Mouse (Mus musculus): ENCODE measurements around the gene Bcl11b. TPM values are rescaled to one million over a fixed set of nuclear protein-coding genes. Genes with fewer than 3 reads are reported as not detected.
A peak's percentile ranks its signal among the peaks of the same experiment; 100 is the strongest.

Bcl11b gene
- polyA plus RNA-seq, 1 experiment from 2014 or later = 33.7 TPM

DNA sequence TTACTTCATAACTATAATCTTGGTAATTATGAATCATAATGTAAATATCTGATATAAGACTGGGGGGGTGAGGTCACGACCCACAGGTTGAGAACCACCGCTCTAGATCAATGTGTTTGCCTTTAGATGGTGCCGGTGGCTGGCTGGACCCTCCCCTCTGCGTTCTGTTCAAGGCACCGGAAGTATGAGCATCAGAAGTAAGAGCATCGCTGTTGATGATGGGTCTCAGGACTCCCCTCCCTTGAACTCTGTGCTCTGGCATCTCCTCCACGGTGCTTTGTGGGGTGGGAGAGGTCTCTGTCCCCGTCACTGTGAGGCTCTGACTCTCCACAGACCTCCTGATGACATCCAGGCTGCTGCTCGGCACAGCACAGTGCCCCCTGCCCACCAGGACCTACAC lies 62.6 kb downstream of the Bcl11b start:
- Histone ChIP-seq H3K27ac (no peak overlapping the region), H3K4me2 (no peak overlapping the region), H3K27me3 (replicated peaks) (no peaks in the 10 kb centered on the region), H3K4me3 (no peak overlapping the region), H3K9me3 (no peaks in the 10 kb centered on the region), H3K9ac (no peak overlapping the region), H3K36me3 (replicated peaks) (no peaks in the 10 kb centered on the region), H3K4me1 (peaks cover 19% of the 10 kb centered on the region)
- no peak for ATAC-seq (replicated peaks)
- 92% methylated on average over 9 of the region's 9 CpGs for WGBS

DNA sequence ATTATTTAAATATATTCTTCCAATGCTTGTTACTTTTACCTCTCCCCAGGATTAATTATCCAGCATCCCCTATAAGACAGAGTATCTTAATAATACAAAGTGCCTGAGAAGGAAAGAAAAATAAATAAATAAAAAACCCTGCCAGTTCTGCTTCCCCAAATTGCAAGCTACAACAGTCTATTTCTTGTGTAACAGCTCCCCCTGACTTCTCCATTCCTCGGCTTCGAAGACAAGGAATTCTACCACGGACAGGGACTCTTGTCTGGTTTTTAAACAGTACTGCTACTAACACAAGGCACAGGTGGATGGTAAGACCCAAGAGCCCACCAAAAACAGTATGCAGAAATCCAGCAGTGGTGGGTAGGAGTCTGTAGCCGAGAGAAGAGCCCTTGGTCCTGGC lies 64.2 kb downstream of the Bcl11b start:
- Histone ChIP-seq H3K27me3 (replicated peaks) (no peaks in the 10 kb centered on the region), H3K4me2 (no peak overlapping the region), H3K36me3 (replicated peaks) (no peaks in the 10 kb centered on the region), H3K9me3 (no peaks in the 10 kb centered on the region), H3K9ac (no peak overlapping the region), H3K27ac (no peak overlapping the region), H3K4me3 (no peak overlapping the region), H3K4me1 (peaks cover 35% of the 10 kb centered on the region)
- 63% methylated on average over 4 of the region's 4 CpGs for WGBS
- no peak for ATAC-seq (replicated peaks)

DNA sequence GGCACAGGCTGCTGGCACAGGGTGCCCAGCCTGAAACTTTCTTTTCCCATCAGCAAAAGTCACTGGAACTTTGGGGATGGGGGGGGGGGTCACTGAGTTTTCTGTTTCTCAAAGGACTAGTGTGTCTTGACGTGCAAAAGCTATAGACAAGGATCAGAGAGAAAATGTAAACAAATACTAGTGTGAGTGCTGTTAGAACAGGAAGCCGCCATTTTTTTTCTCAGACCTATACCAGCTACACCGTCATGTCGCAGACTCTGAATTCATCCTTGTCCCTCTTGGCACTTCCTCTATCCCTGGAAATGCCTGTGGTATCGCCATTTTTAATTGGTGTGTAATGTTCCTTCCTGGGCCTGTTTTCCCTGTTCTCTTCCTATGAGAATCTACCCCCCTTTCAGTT lies 66.4 kb downstream of the Bcl11b start:
- Histone ChIP-seq H3K4me2 (no peak overlapping the region), H3K27me3 (replicated peaks) (no peaks in the 10 kb centered on the region), H3K4me1 (peaks cover 46% of the 10 kb centered on the region), H3K9ac (no peak overlapping the region), H3K27ac (no peak overlapping the region), H3K36me3 (replicated peaks) (no peaks in the 10 kb centered on the region), H3K9me3 (no peaks in the 10 kb centered on the region), H3K4me3 (no peak overlapping the region)
- 87% methylated on average over 5 of the region's 5 CpGs for WGBS
- no peak for ATAC-seq (replicated peaks)

DNA sequence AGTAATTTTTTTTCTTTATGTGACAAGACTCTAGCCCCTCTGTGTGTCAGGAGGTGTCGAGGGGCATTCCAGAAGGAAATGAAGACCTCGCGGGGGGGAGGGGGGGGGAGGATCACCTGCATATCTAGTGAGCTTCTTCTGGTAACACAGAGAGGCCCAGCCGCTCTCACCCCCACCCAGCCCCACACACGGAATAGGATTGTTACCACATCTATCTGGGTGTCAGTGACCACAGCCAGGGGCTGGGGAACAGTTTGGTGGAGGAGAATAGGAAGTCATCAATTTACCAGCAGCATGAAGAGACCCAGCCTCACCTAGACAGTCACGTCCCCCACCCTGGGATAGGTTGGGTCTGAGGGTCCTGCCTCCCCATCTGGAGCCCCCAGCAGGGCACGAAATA lies 67.0 kb downstream of the Bcl11b start:
- Histone ChIP-seq H3K9me3 (no peaks in the 10 kb centered on the region), H3K9ac (no peak overlapping the region), H3K4me2 (no peak overlapping the region), H3K27me3 (replicated peaks) (no peaks in the 10 kb centered on the region), H3K4me3 (no peak overlapping the region), H3K36me3 (replicated peaks) (no peaks in the 10 kb centered on the region), H3K27ac (no peak overlapping the region), H3K4me1 (peaks cover 51% of the 10 kb centered on the region)
- no peak for ATAC-seq (replicated peaks)
- 88% methylated on average over 7 of the region's 7 CpGs for WGBS

DNA sequence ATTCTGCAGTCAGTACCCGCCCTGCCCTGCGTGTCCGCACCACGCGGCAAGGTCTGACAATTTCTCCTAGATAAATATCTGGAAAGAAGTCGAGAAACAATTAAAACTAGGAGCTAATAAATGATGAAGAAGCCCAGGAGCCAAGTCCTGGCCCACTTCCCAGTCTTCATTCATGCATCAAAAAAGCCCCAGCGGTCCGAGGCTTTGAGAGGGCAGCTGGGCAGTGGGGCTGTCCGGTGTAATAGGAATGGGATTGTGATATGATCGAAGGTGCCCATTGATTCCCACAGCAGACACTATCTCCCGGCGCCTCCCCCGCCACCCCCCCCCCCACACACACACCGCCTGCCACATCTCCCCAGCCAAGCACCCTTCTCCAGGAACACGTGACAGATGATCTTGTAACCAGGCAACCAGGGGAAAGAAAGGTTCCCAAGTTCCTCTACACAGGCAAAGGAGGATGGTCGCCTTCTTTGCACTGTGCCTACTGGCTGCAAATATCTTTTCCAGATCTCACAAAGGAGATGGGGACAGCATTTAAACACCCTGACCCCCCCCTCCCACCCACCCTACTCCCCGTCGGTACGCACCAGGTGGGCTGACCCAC lies 68.5 kb downstream of the Bcl11b start:
- Histone ChIP-seq H3K36me3 (replicated peaks) (no peaks in the 10 kb centered on the region), H3K4me3 (no peak overlapping the region), H3K9ac (no peak overlapping the region), H3K27me3 (replicated peaks) (no peaks in the 10 kb centered on the region), H3K27ac (peak overlapping the region; percentile 16), H3K4me2 (peak overlapping the region; percentile 37), H3K4me1 (peaks cover 66% of the 10 kb centered on the region), H3K9me3 (no peaks in the 10 kb centered on the region)
- WGBS = 39% methylated on average over 19 of the region's 19 CpGs
- ATAC-seq (replicated peaks) = peak; percentile 59

DNA sequence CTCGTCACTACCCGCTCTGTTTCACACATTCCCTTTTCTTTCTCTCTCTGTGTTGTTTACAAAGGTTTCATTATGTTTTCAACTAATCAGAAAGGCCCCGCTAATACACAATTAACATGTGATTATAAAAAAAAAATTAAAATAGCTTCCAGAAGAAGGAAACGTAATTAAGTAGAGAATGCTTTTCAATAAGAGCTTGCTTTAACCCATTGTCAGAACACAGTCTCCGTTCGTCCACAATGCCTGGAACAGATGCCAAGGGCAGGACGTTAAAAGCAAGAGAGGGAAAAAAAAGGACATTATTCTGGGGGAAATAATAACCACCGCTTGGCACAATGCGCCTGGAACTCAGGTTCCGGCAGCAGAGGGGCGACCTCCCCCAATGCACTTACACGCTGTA lies 71.3 kb downstream of the Bcl11b start:
- no peak for ATAC-seq (replicated peaks)
- Histone ChIP-seq H3K4me3 (no peak overlapping the region), H3K36me3 (replicated peaks) (no peaks in the 10 kb centered on the region), H3K27ac (no peak overlapping the region; the same call in 1 of the 2 replicates), H3K27me3 (replicated peaks) (no peaks in the 10 kb centered on the region), H3K4me2 (no peak overlapping the region), H3K9me3 (no peaks in the 10 kb centered on the region), H3K4me1 (peaks cover 83% of the 10 kb centered on the region), H3K9ac (no peak overlapping the region)
- WGBS = 31% methylated on average over 12 of the region's 12 CpGs

DNA sequence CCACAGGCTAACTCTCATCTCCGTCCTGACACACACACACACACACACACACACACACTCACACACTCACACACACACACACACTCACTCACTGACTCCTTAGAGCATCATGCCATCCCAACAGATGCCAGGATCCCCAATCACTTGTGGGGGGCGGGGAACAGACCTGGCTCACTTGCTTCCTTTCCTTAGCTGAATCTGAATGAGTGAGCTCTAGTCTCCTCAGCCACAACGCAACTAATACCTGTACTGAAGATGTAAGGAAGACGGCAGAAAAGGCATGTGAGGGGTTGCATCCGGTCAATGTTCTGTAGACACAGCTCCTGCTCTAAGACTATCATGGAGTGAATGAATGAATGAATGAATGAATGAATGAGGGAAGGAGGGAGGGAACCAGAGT lies 71.9 kb downstream of the Bcl11b start:
- Histone ChIP-seq H3K4me2 (peak overlapping the region; percentile 23), H3K9ac (no peak overlapping the region)

DNA sequence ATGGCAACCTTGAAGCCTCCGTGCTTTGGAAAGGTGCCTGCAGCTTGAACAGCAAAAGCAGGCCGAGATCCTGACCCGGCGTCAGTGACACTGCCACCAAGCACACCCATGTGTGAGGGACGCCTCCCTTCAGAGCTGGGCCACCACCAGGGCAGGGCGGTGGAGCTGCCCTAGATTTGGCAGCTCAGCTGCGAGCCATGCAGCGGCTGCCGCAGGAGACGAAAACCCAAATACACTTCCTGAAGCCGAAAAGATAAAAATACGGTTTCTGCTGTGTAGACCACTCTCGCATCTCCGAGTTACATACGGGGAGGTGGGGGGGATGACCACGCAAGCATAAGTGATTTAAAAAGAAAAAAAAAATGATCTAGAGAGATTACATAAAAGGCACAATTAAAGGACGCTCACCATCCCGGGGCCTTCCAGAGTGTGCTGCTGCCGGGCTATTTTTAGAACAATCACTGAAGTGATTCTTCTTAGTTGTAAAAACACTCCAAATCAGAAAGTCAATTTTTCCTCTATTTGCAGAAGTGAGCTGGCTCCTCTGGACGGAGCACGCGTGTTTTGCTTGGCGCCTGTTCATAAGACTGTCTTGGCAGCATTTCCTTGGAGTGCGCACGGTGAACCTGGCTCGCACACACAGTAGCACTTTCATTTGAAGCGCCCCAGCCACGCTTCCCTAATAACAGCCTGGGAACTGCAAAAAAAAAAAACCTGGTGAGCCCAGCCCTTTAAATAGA lies 72.6 kb downstream of the Bcl11b start:
- Histone ChIP-seq H3K27me3 (replicated peaks) (no peaks in the 10 kb centered on the region), H3K4me3 (no peak overlapping the region), H3K36me3 (replicated peaks) (no peaks in the 10 kb centered on the region), H3K9ac (no peak overlapping the region), H3K27ac (peak overlapping the region; percentile 53), H3K9me3 (no peaks in the 10 kb centered on the region), H3K4me2 (peak overlapping the region; percentile 23), H3K4me1 (peaks cover 76% of the 10 kb centered on the region)
- no peak for ATAC-seq (replicated peaks)
- 46% methylated on average over 28 of the region's 28 CpGs for WGBS

More for the DNA sequence above, 71.9 kb downstream of the Bcl11b start:
- peak overlapping the region; percentile 53; the same call in 1 of the 2 replicates for H3K27ac ChIP-seq
- no peaks in the 10 kb centered on the region for H3K9me3 ChIP-seq
- ATAC-seq (replicated peaks) = no peak
- peaks cover 80% of the 10 kb centered on the region for H3K4me1 ChIP-seq
- H3K27me3 ChIP-seq (replicated peaks) = no peaks in the 10 kb centered on the region
- H3K4me3 ChIP-seq = no peak overlapping the region
- no peaks in the 10 kb centered on the region for H3K36me3 ChIP-seq (replicated peaks)
- 81% methylated on average over 5 of the region's 5 CpGs for WGBS

DNA sequence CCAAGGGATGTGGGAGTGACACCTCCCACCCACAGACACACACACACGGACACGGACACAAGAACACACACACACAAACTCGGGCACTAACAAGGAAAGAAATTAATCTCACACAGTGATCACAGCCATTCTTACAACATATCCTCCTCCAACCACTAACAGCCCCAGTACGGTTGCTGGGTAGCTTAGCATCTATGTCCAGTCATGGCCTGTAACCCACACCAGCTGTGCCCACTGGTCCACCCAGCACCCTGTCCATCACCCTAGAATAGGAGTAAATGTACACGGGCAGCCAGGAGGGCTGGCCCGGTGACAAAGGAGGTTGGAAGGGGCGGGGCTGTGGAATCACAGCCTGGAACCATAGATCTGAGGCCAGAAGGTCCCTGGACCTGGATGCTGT lies 74.5 kb downstream of the Bcl11b start:
- H3K27me3 ChIP-seq (replicated peaks) = no peaks in the 10 kb centered on the region
- peak; percentile 19 for ATAC-seq (replicated peaks)
- WGBS = 57% methylated on average over 7 of the region's 7 CpGs
- H3K36me3 ChIP-seq (replicated peaks) = no peaks in the 10 kb centered on the region
- H3K9ac ChIP-seq = no peak overlapping the region
- peaks cover 58% of the 10 kb centered on the region for H3K4me1 ChIP-seq
- H3K4me3 ChIP-seq = no peak overlapping the region
- no peaks in the 10 kb centered on the region for H3K9me3 ChIP-seq
- peak overlapping the region; percentile 44; the same call in 1 of the 2 replicates for H3K4me2 ChIP-seq
- peak overlapping the region; percentile 71 for H3K27ac ChIP-seq

DNA sequence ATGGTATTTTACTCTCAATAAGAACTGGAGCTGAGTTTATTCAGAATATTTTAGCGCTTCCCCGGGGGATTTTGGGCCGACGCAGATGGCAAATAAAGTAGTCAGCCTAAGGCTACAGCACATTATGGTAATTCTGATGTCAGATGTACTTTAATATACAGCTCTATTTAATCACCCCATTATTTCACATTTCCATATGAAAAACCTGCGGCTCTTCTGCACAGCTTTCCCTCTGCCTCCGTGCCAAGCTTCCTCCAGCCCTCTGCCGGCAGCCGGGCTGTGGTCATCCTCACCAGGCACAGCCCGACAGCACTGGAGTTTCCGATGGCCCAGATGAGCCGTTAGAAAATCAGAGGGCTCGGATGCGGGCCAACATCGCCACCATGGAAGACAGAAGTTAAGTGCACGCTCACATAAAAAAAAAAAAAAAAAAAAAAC lies 74.9 kb downstream of the Bcl11b start:
- ATAC-seq (replicated peaks) = peak; percentile 74
- 13% methylated on average over 15 of the region's 15 CpGs for WGBS
- peaks cover 55% of the 10 kb centered on the region for H3K4me1 ChIP-seq
- H3K9me3 ChIP-seq = no peaks in the 10 kb centered on the region
- H3K4me2 ChIP-seq = peak overlapping the region; percentile 44
- no peaks in the 10 kb centered on the region for H3K27me3 ChIP-seq (replicated peaks)
- peak overlapping the region; percentile 71 for H3K27ac ChIP-seq
- H3K36me3 ChIP-seq (replicated peaks) = no peaks in the 10 kb centered on the region
- peak overlapping the region; percentile 20; the same call in 1 of the 2 replicates for H3K4me3 ChIP-seq
- peak overlapping the region; percentile 25; the same call in 1 of the 2 replicates for H3K9ac ChIP-seq

DNA sequence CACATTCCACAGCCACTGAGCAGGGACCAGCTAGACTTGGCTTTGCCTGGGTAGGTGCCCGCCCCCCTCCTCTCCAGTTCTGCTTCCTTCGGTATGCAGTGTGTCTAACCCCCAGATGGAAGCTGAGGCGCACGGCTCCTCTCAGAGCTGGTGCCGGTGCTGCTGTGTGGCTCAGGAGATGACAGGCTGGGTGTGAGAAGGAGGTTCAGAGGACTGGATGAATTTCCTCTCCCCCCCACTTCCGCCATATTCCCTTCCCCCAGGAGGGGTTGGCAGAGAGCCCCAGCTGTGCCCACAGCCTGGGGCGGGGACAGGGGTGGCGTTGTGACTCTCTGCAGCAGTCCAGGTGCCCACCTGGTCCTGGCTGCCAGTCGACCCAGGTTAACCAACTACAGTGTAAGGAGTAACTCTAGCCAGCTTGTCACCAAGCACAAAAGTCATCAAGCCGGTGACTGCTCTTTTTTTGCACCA lies 75.4 kb downstream of the Bcl11b start:
- Histone ChIP-seq H3K27ac (peak overlapping the region; percentile 71), H3K4me1 (peaks cover 55% of the 10 kb centered on the region), H3K9ac (peak overlapping the region; percentile 25), H3K27me3 (replicated peaks) (no peaks in the 10 kb centered on the region), H3K4me2 (peak overlapping the region; percentile 44), H3K36me3 (replicated peaks) (no peaks in the 10 kb centered on the region), H3K4me3 (peak overlapping the region; percentile 20), H3K9me3 (no peaks in the 10 kb centered on the region)
- WGBS = 21% methylated on average over 10 of the region's 10 CpGs
- ATAC-seq (replicated peaks) = peak; percentile 62

DNA sequence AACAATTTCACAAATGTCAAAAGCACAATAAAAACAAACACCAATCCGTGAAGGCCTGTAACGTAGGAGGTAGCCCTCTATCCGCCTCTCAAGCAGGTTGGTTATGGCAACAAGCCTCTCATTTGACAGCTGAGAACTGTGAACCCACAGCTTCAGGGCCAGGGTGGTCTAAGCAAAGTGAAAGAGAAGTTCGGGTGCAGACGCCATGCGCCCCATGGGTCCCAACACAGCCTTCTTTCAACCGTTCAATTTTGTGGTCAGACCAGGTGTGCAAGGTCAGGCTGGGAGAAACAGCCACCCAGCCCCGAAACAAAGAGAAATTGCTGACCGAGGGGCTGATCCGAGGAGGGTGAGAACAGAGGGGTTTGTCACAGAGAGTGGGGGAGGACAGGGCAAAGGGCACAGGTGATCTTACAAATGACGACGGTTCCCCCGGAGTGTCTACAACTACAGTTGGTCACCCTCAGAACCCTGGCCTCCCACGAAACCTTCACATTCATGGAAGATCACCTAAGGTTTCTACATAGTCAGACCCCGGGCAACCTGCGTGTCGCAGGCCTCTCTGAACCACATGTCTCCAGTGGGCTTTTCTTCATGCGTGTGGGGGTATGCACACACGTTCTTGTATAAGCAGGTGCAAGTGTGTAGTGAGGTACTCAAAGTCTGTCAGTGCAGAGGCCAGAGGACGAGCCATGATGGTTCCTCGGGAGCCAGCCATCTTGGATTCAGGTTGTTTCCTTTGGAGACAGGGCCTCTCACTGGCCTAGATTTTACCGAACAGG lies 77.1 kb downstream of the Bcl11b start:
- no peak for ATAC-seq (replicated peaks)

More for the DNA sequence above, 77.1 kb downstream of the Bcl11b start:
- no peak overlapping the region for H3K27ac ChIP-seq
- H3K9ac ChIP-seq = no peak overlapping the region
- no peaks in the 10 kb centered on the region for H3K27me3 ChIP-seq (replicated peaks)
- H3K36me3 ChIP-seq (replicated peaks) = no peaks in the 10 kb centered on the region
- H3K4me1 ChIP-seq = peaks cover 47% of the 10 kb centered on the region
- H3K9me3 ChIP-seq = no peaks in the 10 kb centered on the region
- no peak overlapping the region for H3K4me3 ChIP-seq
- no peak overlapping the region for H3K4me2 ChIP-seq
- WGBS = 92% methylated on average over 22 of the region's 22 CpGs
